Mouse (Mus musculus) layer of hippocampus, adult 9-10 months (tissue): ENCODE results near the gene Vmn2r97.
"Not testable (repeated sequence)": the region's sequence is repeated elsewhere in the genome, so short reads cannot be mapped to it uniquely, and the experiment has no call there.

ENCODE experiments used
- DNase-seq: peaks from one replicate; pipeline ENCODE4 v3.0.0; 2022; ENCODE audit warnings: low spot score

The Vmn2r97 gene

GRCm38 (mm10) chr17:18914000-18914399 lies at the start of gene Vmn2r97:
Gene Vmn2r97 (plus strand): TSS chr17:18914300.
- not testable (repeated sequence) for DNase-seq

GRCm38 (mm10) chr17:18882436-18882835 lies 31.7 kb upstream of the Vmn2r97 start:
- DNase-seq, result not testable (repeated sequence)

- no peak for DNase-seq
Observed at GRCm38 (mm10) chr17:18889745-18890329, 24.3 kb upstream of the Vmn2r97 start.

- not testable (repeated sequence) for DNase-seq
Observed at GRCm38 (mm10) chr17:18957800-18958199, 43.7 kb downstream of the Vmn2r97 start.

- DNase-seq, result no peak
Observed at GRCm38 (mm10) chr17:18968371-18969275, 54.5 kb downstream of the Vmn2r97 start.
